Mouse (Mus musculus) hindbrain, embryonic 11.5 days (tissue): Measurements from ENCODE around the gene Ldhd. TPM values are rescaled to one million over a fixed set of nuclear protein-coding genes. Genes with fewer than 3 reads are reported as not detected.

Experiments
- ATAC-seq: fragments of 200-750 bp; cut with Nextera tagmentation; 2 replicates; pipeline ENCODE4 v1.8.0; 2017; ENCODE audit warnings: mild to moderate bottlenecking, moderate TSS enrichment, moderate library complexity; ENCODE audit not compliant: low FRiP score
- DNase-seq: peaks from one replicate; pipeline ENCODE4 v3.0.0-alpha.2; 2015; ENCODE audit warnings: low spot score
- H3K27ac ChIP-seq: fragments of 300-500 bp; sonication (generic); 2 replicates; pipeline ENCODE4 v1.5.1; 2014; ENCODE audit warnings: mild to moderate bottlenecking, low read depth, low read length
- H3K27me3 ChIP-seq: fragments of 300-500 bp; sonication (generic); 2 replicates; pipeline ENCODE4 v1.6.1; 2014; ENCODE audit warnings: mild to moderate bottlenecking, low read length, moderate library complexity, mixed read lengths; ENCODE audit not compliant: control insufficient read depth, insufficient read depth
- H3K36me3 ChIP-seq: fragments of 300-500 bp; sonication (generic); 2 replicates; pipeline ENCODE4 v1.6.1; 2014; ENCODE audit warnings: mild to moderate bottlenecking, low read length, moderate library complexity, mixed read lengths; ENCODE audit not compliant: control insufficient read depth, insufficient read depth
- H3K4me1 ChIP-seq: fragments of 300-500 bp; sonication (generic); replicated peaks from 2 replicates; pipeline ENCODE4 v1.6.1; 2014; ENCODE audit warnings: low read length, mixed read lengths; ENCODE audit not compliant: control insufficient read depth, insufficient read depth
- H3K4me2 ChIP-seq: fragments of 300-500 bp; sonication (generic); replicated peaks from 2 replicates; pipeline ENCODE4 v1.6.1; 2014; ENCODE audit warnings: mild to moderate bottlenecking, low read depth, low read length
- H3K4me3 ChIP-seq: fragments of 300-500 bp; sonication (generic); 2 replicates; pipeline ENCODE4 v1.5.1; 2014; ENCODE audit warnings: low read depth, low read length
- H3K9ac ChIP-seq: fragments of 300-500 bp; sonication (generic); 2 replicates; pipeline ENCODE4 v1.6.1; 2014; ENCODE audit warnings: low read depth, low read length
- H3K9me3 ChIP-seq: fragments of 300-500 bp; sonication (generic); 2 replicates; pipeline ENCODE4 v1.6.1; 2016; ENCODE audit warnings: low read length; ENCODE audit not compliant: control insufficient read depth
- WGBS: fragments of 180-500 bp; shearing (Covaris S2); extraction: QIAGEN DNeasy Blood & Tissue Kit; methylation state at CpG from one replicate; pipeline ENCODE4 v1.1.7; 2014; 5-methylcytosine and 5-hydroxymethylcytosine counted together
- polyA plus RNA-seq: library from polyadenylated mRNA; unstranded; fragments of >200 nt; fragmentation: Nextera tagmentation; extraction: Ambion mirVana; gene quantifications from 2 replicates; pipeline ENCODE4 v1.2.1, GENCODE M21; 2014

Ldhd gene
- polyA plus RNA-seq, 1 experiment from 2014 or later = 0.08 TPM

DNA sequence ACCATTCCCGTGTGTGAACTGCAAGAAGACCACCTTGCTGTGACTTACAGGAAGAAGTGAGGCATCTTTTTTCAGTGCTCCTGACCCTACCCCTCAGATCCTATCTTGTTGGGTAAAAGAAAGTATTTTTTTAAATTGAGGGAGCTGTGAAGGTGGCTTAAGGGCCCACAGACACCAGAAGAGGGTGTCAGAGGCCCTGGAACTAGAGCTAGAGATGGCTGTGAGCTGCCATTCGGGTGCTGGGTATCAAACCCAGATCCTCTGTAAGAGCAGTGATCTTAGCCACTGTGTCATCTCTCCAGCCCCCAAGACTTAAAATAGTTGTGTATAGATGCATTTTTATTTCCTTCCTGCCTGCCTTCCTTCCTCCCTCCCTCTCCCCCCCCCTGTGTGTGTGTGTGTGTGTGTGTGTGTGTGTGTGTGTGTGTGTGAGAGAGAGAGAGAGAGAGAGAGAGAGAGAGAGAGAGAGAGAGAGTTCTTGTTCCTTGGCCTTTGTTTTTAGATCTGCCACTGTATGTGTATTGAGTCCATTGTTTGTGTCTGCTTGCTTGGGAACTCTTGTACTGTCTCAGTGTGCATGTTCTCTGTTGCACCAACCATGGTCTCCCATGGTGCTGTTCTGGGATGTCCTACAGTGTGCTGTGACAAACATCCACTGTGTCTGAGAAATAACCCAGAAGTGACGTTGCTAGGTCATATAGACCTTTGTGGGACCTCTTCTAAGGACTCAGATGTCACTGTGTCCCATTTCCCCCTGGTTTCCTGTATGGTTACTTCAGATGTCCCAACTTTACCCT is 35.9 kb downstream of the Ldhd start:
- H3K9ac ChIP-seq = no peak overlapping the region
- ATAC-seq (no peak), DNase-seq (no peak)
- no peaks in the 10 kb centered on the region for H3K27me3 ChIP-seq
- no peak overlapping the region for H3K4me2 ChIP-seq
- no peak overlapping the region for H3K4me3 ChIP-seq
- no peaks in the 10 kb centered on the region for H3K4me1 ChIP-seq
- no peak overlapping the region for H3K27ac ChIP-seq
- WGBS = 86% methylated on average over 3 of the region's 3 CpGs
- no peaks in the 10 kb centered on the region for H3K9me3 ChIP-seq
- no peaks in the 10 kb centered on the region for H3K36me3 ChIP-seq

DNA sequence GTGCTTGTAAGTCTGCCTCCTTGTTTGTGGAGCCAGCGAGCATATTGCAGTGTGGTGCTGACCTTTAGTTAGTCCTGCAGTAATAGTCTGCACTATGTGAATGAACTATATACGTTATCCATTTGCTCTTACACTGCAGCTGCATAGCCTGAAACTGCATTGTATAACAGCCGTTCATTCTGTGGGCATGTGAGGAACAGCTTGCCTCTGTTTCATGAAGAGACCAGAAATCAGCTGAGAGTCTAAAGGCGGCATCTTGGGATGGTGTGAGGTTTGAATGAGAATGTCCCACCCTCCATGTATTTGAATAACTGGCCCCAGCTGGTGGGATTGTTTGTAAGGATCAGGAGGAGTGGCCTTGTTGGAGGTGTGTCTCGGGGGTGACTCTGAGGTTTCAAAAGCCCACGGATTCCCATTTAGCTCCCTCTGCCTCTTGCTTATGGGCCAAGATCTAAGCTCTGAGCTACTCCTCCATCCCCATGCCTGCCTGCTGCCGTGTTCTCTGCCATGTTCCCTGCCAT is 37.7 kb downstream of the Ldhd start:
- Histone ChIP-seq H3K27ac (no peak overlapping the region), H3K4me1 (no peaks in the 10 kb centered on the region), H3K9me3 (no peaks in the 10 kb centered on the region), H3K9ac (no peak overlapping the region), H3K36me3 (no peaks in the 10 kb centered on the region), H3K4me3 (no peak overlapping the region), H3K27me3 (no peaks in the 10 kb centered on the region), H3K4me2 (no peak overlapping the region)
- no peak for ATAC-seq
- WGBS = 73% methylated on average over 7 of the region's 7 CpGs
- no peak for DNase-seq

DNA sequence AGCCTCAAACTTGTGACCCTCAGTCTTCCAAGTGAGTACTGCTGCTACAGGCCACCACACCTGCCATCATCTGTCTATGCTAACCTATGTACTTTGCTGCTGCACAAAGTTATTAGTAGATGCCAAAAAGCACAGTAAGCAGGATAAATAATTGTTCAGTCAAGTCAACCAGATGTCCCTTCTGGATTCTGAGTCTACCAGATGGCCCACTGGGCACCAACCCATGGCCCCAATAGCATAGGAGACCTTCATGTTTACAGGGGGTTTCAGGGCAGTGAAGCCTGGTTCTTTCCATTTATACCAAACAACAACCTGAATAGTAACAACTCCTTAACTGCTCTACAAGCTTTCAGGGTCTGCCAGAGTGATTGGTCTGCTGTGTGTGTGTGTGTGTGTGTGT is 39.0 kb downstream of the Ldhd start:
- H3K36me3 ChIP-seq = no peaks in the 10 kb centered on the region
- ATAC-seq = no peak
- no peaks in the 10 kb centered on the region for H3K4me1 ChIP-seq
- no peak overlapping the region for H3K4me3 ChIP-seq
- no peaks in the 10 kb centered on the region for H3K9me3 ChIP-seq
- no peak for DNase-seq
- no peaks in the 10 kb centered on the region for H3K27me3 ChIP-seq
- H3K9ac ChIP-seq = no peak overlapping the region
- H3K4me2 ChIP-seq = no peak overlapping the region
- no peak overlapping the region for H3K27ac ChIP-seq

DNA sequence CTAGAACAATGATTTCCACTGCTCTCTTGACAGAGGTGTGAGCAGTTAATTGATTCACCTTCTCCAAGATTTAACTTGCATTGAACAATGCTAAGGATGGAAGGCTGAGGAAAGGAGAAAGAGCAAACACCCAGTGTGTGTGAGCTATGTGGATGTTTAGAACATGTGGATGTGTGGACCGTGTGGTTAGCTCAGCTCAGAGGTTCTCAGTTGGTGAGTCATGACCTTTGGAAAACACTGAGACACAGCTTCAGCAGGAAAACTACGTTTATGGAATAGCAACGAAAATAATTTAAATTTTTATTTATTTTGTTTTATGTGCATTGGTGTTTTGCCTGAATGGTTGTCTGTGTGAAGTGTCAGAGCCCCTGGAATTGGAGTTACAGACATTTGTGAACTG is 40.0 kb downstream of the Ldhd start:
- Histone ChIP-seq H3K4me2 (no peak overlapping the region), H3K27me3 (no peaks in the 10 kb centered on the region), H3K36me3 (no peaks in the 10 kb centered on the region), H3K4me3 (no peak overlapping the region), H3K4me1 (no peaks in the 10 kb centered on the region), H3K9me3 (no peaks in the 10 kb centered on the region), H3K9ac (no peak overlapping the region), H3K27ac (no peak overlapping the region)
- 91% methylated on average over 3 of the region's 3 CpGs for WGBS
- no peak for DNase-seq
- no peak for ATAC-seq

DNA sequence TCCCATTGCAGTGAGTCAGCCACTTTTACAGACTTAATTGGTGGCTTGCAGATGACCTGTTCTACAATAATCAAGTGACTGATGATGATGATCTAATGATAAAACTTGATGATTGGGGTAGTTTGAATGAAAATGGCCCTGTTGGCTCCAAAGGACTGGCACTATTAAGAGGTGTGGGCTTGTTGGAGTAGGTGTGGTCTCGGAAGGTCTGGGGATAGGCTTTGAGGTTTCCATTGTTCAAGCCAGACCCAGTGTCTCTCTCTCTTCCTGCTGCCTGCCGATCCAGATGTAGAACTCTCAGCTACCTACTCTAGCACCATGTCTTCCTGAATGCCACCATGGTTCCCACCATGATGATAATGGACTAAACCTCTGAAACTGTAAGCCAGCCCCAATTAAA is 41.8 kb downstream of the Ldhd start:
- H3K36me3 ChIP-seq = no peaks in the 10 kb centered on the region
- 89% methylated on average over 2 of the region's 2 CpGs for WGBS
- H3K4me3 ChIP-seq = no peak overlapping the region
- ATAC-seq (no peak), DNase-seq (no peak)
- H3K9me3 ChIP-seq = no peaks in the 10 kb centered on the region
- H3K4me2 ChIP-seq = no peak overlapping the region
- H3K9ac ChIP-seq = no peak overlapping the region
- H3K27ac ChIP-seq = no peak overlapping the region
- H3K4me1 ChIP-seq = no peaks in the 10 kb centered on the region
- H3K27me3 ChIP-seq = no peaks in the 10 kb centered on the region

DNA sequence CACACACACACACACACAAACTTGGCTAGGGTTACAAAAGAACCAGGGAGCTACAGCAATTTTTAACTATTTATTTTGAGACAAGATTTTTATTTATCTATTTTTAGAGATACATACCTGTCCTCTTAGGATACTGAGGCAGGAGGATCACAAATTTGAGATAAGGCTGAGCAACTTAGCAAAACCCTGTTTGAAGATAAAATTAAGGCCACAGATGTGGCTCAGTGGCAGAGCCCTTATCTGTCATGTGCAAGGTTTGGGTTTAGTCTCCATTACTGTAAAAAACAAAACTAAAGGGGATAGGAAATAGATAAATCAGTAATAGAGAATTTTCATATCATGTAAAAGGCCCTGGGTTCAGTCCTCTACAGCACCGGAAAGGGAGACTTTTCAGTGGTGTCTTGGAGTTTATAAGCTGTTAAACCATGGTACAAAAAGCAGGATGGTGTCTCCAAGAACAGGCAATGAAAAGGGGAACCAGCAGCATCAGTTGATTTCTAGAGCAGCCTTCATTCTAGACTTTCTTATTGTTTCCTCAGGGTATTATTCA is 42.6 kb downstream of the Ldhd start:
- no peak for DNase-seq
- H3K4me3 ChIP-seq = no peak overlapping the region
- H3K9ac ChIP-seq = no peak overlapping the region
- no peak overlapping the region for H3K27ac ChIP-seq
- H3K9me3 ChIP-seq = no peaks in the 10 kb centered on the region
- no peaks in the 10 kb centered on the region for H3K27me3 ChIP-seq
- H3K4me1 ChIP-seq = no peaks in the 10 kb centered on the region
- no peaks in the 10 kb centered on the region for H3K36me3 ChIP-seq
- H3K4me2 ChIP-seq = no peak overlapping the region
- ATAC-seq = no peak
- 100% methylated on average over 1 of the region's 1 CpGs for WGBS

DNA sequence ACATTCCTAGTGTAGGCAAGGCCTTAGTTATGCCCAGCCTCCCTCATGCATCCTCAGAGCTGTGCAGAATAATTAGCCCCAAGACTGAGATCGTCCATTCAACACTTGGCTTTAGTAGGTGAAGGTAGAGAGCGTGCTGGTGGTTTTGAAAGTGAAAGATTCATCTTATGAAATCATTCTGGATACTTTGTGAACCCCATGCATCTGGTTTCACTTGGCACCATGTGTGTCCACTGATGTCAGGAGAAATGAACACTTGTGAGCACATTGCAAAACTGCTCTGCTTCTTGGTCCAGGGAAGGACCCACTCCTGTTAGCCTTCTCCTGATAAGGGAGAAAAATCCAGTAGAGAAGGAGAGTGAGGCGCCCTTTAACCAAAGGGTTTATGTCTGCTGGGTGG is 45.2 kb downstream of the Ldhd start:
- ATAC-seq (no peak), DNase-seq (no peak)
- no peak overlapping the region for H3K27ac ChIP-seq
- H3K4me1 ChIP-seq = no peaks in the 10 kb centered on the region
- no peak overlapping the region for H3K4me3 ChIP-seq
- WGBS = 93% methylated on average over 3 of the region's 3 CpGs
- H3K27me3 ChIP-seq = no peaks in the 10 kb centered on the region
- H3K9ac ChIP-seq = no peak overlapping the region
- H3K9me3 ChIP-seq = no peaks in the 10 kb centered on the region
- H3K4me2 ChIP-seq = no peak overlapping the region
- H3K36me3 ChIP-seq = no peaks in the 10 kb centered on the region

DNA sequence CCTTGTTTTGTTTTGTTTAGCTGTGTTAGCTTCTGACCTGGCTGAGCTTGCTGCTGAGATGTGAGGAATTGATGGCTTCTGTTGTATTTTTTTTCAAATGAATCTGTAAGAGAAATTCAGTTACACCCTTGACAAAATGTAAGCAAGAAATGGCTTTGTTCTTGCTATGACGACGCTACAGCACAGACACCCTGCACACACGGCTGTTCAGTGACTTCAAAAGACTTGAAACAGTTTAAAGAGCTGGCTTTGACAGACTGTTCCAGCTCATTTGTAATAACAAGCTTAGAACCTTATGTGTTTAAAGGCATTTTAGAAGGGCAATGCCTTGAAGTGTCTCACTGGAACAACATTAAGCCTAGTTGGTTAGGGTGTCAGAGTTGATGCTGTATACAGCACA is 47.8 kb downstream of the Ldhd start:
- H3K4me1 ChIP-seq = no peaks in the 10 kb centered on the region
- no peak overlapping the region for H3K4me2 ChIP-seq
- no peak overlapping the region for H3K27ac ChIP-seq
- no peak overlapping the region for H3K9ac ChIP-seq
- no peaks in the 10 kb centered on the region for H3K9me3 ChIP-seq
- ATAC-seq (no peak), DNase-seq (no peak)
- no peaks in the 10 kb centered on the region for H3K27me3 ChIP-seq
- H3K4me3 ChIP-seq = no peak overlapping the region
- 84% methylated on average over 3 of the region's 3 CpGs for WGBS
- H3K36me3 ChIP-seq = 0 out of 2 replicates have a peak, but pooled peaks cover 2% of the 10 kb centered on the region

DNA sequence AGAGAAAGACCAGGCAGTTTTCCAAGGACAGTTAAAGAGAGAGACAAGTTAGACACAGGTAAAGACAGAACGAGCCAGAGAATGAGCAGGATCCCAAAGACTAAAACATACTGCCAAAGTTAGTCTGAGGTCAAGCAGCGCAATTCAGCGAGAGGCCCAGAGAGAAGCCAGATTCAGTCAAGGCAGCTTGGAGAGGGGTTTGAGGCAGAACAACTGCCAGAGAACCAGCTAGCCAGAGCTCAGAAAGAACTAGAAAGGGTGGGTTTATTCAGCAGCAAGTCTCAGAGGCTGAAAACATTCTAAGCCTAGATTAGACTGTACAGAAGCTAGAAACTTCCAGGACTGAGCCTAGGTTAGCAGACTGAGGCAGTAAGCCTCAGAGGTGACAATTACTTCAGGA is 49.9 kb downstream of the Ldhd start:
- ATAC-seq = no peak
- 90% methylated on average over 3 of the region's 3 CpGs for WGBS

More for the DNA sequence above, 49.9 kb downstream of the Ldhd start:
- 0 out of 2 replicates have a peak, but pooled peaks cover 5% of the 10 kb centered on the region for H3K36me3 ChIP-seq
- no peak overlapping the region for H3K27ac ChIP-seq
- no peaks in the 10 kb centered on the region for H3K4me1 ChIP-seq
- no peaks in the 10 kb centered on the region for H3K27me3 ChIP-seq
- no peak overlapping the region for H3K4me3 ChIP-seq
- no peak for DNase-seq
- no peak overlapping the region for H3K4me2 ChIP-seq
- H3K9me3 ChIP-seq = no peaks in the 10 kb centered on the region
- no peak overlapping the region for H3K9ac ChIP-seq
